Mouse (Mus musculus) left cerebral cortex, adult 11 months (tissue): Measurements from ENCODE around the gene Adam11.

Experiments
- DNase-seq: peaks from one replicate; pipeline ENCODE4 v3.0.0; 2022; ENCODE audit warnings: low spot score

Adam11 gene

GRCm38 (mm10) chr11:102779081-102779638 lies 17.9 kb downstream of the Adam11 start:
- no peak for DNase-seq

GRCm38 (mm10) chr11:102779824-102780223 lies 18.6 kb downstream of the Adam11 start:
- no peak for DNase-seq

- DNase-seq, result no peak
Measured at GRCm38 (mm10) chr11:102780271-102780985, 19.2 kb downstream of the Adam11 start.

- no peak for DNase-seq
Measured at GRCm38 (mm10) chr11:102780986-102781351, 19.7 kb downstream of the Adam11 start.

- DNase-seq, result no peak
Measured at GRCm38 (mm10) chr11:102781523-102781922, 20.3 kb downstream of the Adam11 start.

- DNase-seq, result no peak
Measured at GRCm38 (mm10) chr11:102783443-102783842, 22.2 kb downstream of the Adam11 start.

- no peak for DNase-seq
Measured at GRCm38 (mm10) chr11:102787688-102788177, 26.5 kb downstream of the Adam11 start.

GRCm38 (mm10) chr11:102791682-102792445 lies 30.6 kb downstream of the Adam11 start:
- no peak for DNase-seq

GRCm38 (mm10) chr11:102794157-102794556 lies 32.9 kb downstream of the Adam11 start:
- DNase-seq, result no peak

- DNase-seq, result no peak
Measured at GRCm38 (mm10) chr11:102803453-102803852, 42.2 kb downstream of the Adam11 start.

GRCm38 (mm10) chr11:102808246-102808645 lies 47.0 kb downstream of the Adam11 start:
- DNase-seq, result no peak

GRCm38 (mm10) chr11:102810721-102811485 lies 49.7 kb downstream of the Adam11 start:
- no peak for DNase-seq

GRCm38 (mm10) chr11:102814881-102815280 lies 53.6 kb downstream of the Adam11 start:
- DNase-seq, result no peak

GRCm38 (mm10) chr11:102818121-102819020 lies 57.1 kb downstream of the Adam11 start:
- no peak for DNase-seq

- no peak for DNase-seq
Measured at GRCm38 (mm10) chr11:102819021-102819782, 58.0 kb downstream of the Adam11 start, which contains the start of gene Gjc1. TSS of gene Gjc1 (minus strand) at chr11:102819700.

- DNase-seq, result no peak
Measured at GRCm38 (mm10) chr11:102819783-102820385, 58.6 kb downstream of the Adam11 start.

- no peak for DNase-seq
Measured at GRCm38 (mm10) chr11:102820432-102820831, 59.2 kb downstream of the Adam11 start.

GRCm38 (mm10) chr11:102821231-102821630 lies 60.0 kb downstream of the Adam11 start:
- DNase-seq, result no peak

- DNase-seq, result no peak
Measured at GRCm38 (mm10) chr11:102826476-102826875, 65.2 kb downstream of the Adam11 start.

- DNase-seq, result no peak
Measured at GRCm38 (mm10) chr11:102827097-102827496, 65.9 kb downstream of the Adam11 start.
